Mouse (Mus musculus) monocyte, adult 5-6 weeks (primary cell): ENCODE measurements at regions not wholly inside any gene's neighbourhood (a gene's known extent, or its start where the extent isn't known, plus 50 kb on each side); places are given as distances from the start of the nearest gene placed in this dataset.
A peak's percentile ranks its signal among the peaks of the same experiment; 100 is the strongest.

Experiments used
- ATAC-seq: fragments of 153-309, 156-312 bp; replicated peaks from 2 replicates; pipeline ENCODE4 v1.8.0; 2017; ENCODE audit warnings: mild to moderate bottlenecking; ENCODE audit not compliant: low TSS enrichment, insufficient number of reproducible peaks, severe bottlenecking, poor library complexity, low FRiP score

DNA sequence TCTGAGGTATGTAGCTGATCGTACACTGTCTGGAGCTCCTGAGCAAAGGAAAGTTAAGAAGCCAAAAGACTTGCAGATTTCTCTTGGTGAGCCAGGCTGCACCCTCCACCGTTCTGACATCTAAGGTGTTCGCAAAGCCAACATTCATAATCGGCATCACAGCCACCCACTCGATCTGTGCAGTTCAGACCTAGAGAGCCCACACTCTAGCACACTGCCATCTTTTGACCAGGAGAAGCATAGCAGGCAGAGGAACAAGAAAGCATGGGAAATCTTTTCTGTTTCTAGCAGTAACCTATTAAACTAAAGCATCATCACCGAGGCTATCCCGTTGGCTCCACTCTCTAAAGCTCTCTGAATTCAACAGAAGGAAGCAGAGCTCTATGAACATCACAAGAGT, 59.2 kb downstream of the Areg start:
- no peak for ATAC-seq

DNA sequence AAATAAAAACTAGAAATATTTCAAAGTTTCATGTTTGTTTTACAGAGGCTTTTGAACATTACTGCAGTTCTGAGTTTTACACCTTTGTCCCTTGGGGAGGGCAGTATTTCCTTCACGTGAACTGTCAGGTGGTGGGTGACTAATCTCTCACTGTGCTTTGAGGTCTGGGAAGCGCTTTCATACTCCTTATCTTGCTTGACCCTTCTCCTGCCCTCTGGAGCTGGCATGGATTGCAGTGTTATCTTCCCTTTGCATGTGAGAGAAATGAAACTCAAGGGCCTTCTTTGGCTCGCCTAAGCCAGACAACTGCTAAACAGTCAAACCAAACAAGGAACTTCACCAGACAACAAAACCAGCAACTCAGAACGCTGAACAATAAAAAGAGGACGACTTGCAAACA, 61.0 kb downstream of the Areg start:
- ATAC-seq: no peak

DNA sequence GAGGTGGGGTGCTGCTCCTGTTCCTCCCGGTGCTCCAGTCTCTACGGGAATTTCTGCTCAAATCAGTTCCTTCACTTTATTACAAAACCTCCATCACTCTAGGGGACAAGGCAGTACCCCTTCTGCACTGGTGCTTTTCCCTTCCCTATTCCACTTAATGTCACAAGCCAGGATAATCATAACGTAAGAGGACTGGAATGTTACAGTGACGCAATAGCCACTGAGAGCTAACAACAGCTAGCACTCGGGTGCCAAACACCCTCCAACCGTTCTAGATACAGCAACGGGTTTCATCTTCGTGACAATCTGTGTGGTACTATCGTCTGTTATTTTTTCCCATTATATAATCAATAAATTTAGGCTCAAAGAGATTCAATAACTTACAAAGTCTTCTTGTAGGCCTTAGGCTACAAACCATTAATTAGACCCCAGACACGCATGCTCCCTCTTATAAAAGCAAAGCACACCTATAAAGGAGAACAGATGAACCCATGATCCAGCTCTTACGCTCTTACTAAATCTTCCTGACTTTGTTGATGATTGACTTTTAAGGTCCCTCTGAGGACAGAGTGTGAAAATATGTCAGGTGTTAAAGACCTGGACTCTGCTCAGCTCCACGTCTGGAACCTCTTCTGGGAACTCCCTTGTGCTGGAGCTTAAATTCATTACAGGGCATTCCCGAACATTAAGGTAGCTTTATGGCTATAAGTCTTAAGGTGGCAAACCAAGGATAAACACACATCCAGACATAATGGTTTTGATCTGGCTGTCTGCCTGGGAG, 65.0 kb downstream of the Areg start:
- ATAC-seq: no peak

GRCm38 (mm10) chr5:91205350-91205880, 66.0 kb downstream of the Areg start:
- ATAC-seq: no peak

- ATAC-seq: no peak
Measured at GRCm38 (mm10) chr5:91206569-91207490, 67.4 kb downstream of the Areg start.

- no peak for ATAC-seq
Measured at GRCm38 (mm10) chr5:91220174-91220573, 80.8 kb downstream of the Areg start.

GRCm38 (mm10) chr5:91241656-91242055, 102.3 kb downstream of the Areg start:
- ATAC-seq: no peak

- ATAC-seq: no peak
Measured at GRCm38 (mm10) chr5:91247444-91247843, 108.0 kb downstream of the Areg start.

GRCm38 (mm10) chr5:91261895-91262294, 122.5 kb downstream of the Areg start:
- no peak for ATAC-seq

DNA sequence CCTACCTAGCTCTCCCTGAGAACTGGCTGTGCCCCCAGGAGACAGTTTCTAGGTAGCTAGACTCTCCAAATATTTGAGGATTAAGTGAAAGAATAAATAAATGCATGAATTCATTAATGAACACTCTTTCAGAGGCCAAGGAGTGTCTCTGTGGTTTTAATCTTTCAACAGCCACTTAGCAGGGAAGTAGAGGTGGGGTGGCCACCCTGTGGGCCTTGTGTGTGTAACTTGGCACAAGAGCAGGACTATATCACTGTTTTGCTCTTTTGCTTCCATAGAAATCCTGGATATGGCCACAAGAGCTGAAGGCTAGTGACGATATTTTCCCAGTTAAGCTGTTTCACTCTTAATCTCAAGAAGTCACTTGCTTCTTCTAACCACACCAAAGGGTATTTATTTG, 123.1 kb downstream of the Areg start:
- no peak for ATAC-seq

- ATAC-seq: no peak
Measured at GRCm38 (mm10) chr5:91270747-91271146, 131.3 kb downstream of the Areg start.

DNA sequence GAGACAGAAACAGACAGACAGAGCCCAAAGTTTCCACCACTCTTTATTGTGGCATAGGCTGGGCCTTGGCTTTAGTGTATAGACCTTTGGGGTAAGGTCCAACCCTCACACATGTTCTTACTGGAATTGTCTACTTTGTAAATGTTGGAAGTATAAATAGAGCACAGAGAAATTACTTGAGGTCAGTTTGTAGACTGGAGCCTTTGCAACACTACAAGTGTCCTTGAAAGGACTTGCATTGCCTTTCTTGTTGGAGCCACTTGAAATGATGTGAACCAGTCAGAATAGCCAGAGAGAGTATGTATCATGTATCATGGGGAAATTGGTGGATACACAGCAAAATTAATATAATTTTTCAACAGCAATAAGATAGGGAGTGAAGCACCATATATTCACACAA, 131.4 kb downstream of the Btc start:
- no peak for ATAC-seq

GRCm38 (mm10) chr5:91274411-91274810, 128.4 kb downstream of the Btc start:
- ATAC-seq: no peak

GRCm38 (mm10) chr5:91278466-91278865, 124.3 kb downstream of the Btc start:
- peak; percentile 43; the same call in 1 of the 2 replicates for ATAC-seq

- no peak for ATAC-seq
Measured at GRCm38 (mm10) chr5:91279464-91279863, 123.3 kb downstream of the Btc start.

GRCm38 (mm10) chr5:91282969-91283368, 119.8 kb downstream of the Btc start:
- ATAC-seq: no peak

GRCm38 (mm10) chr5:91293073-91293472, 109.7 kb downstream of the Btc start:
- ATAC-seq: no peak

DNA sequence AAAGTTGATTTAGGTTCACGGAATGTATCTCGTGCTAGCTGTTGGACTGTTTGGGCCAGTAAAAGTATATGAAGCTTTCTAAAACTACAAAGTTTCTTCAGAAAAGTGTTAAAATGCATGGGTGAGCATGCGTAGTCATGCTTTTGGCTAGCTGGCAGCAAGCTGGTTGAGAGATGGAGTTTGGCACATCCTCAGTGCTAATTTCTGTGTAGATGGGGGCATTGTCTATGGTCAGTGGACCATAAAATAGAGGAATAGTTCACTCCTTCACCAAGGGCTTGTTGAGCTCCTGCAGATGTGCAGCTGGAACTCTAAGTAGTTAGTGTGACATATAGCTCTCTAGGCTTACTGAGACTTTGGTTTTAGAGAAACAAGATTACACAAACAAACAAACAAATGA, 107.8 kb downstream of the Btc start:
- no peak for ATAC-seq

- ATAC-seq: no peak
Measured at GRCm38 (mm10) chr5:91297068-91297467, 105.7 kb downstream of the Btc start.

DNA sequence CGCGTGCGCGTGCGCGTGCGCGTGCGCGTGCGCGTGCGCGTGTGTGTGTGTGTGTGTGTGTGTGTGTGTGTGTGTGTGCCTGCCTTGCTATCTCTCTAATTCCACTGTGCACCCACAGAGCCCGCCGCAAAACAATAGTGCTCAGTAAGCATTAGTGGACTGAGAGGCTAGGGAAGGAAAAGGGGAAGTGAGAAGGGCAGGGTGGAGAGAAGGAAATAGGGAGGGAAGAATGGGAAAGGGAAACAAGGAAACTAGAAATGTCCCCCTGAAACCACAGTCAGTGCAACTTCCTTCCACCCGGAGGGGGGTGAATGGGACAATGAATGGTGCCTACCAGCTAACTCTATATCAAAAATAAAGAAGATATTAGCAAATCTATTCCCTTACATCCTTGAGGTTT, 100.7 kb downstream of the Btc start:
- no peak for ATAC-seq
